Mouse (Mus musculus) spleen, adult 18-20 months (tissue): ENCODE measurements around the gene Ushbp1.

ENCODE experiments used
- DNase-seq, 2 experiments: peaks; one replicate each; pipeline ENCODE4 v3.0.0; 2022; ENCODE audit warnings: mixed read lengths in 2 of 2

Gene Ushbp1

DNA sequence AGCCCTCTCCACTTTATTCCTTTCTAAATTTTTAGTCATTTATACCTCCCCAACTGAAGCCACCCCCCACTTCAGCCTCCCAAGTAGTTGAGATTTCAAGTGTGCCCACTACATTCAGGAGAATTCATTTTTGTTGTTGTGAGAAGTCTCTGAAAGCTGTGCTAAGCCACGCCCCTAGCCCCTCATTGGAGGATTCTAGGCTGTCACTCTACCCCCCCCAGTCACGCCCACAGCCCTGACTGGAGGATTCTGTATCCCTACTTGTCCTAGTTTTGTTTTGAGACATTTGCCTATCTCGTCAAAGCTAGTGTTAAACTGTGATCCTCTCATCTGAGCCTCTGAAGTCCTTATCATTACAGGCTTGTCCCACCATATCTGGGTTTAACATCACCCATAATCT is 2.7 kb downstream of the Ushbp1 start:
- peak in 1 of 2 experiments; percentile 5 for DNase-seq

DNA sequence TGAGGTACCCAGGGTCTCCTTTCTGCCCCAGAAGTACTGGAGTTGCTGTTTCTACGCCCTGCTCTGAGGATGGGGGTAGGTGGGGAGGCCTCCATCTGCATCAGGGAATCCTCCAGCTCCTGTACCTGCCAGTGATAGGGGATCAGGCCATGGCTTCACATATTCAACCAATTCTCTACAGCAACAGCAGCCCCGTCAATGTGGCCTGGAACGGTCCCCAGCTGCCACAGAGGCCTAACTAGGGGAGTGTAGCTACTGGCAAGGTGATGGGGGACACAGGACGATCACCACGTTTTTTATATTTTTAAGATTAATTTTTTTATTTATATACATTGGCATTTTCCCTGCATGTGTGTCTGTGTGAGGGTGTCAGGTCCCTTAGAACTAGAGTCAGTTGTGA is 3.2 kb downstream of the Ushbp1 start:
- peak in 1 of 2 experiments; percentile 1 for DNase-seq

DNA sequence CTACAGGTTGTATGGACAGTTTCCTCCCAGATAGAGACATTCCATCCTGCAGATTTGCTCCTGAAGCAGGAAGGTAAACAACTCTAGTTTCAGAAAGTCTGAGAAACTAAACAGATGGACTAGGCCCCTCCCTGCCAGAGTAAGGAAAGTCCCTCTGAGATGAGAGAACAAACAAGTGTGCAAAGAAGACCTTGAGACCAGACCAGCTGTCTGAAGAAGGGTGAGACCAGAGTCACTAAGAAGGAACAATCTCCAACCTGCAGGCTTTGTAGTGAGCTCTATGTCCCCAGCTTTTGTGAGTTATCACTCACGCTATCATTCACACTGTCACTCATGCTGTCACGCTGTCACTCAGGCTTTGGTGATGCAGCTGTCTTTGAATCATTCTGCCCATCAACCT is 3.9 kb downstream of the Ushbp1 start:
- peak in 1 of 2 experiments; percentile 1 for DNase-seq

DNA sequence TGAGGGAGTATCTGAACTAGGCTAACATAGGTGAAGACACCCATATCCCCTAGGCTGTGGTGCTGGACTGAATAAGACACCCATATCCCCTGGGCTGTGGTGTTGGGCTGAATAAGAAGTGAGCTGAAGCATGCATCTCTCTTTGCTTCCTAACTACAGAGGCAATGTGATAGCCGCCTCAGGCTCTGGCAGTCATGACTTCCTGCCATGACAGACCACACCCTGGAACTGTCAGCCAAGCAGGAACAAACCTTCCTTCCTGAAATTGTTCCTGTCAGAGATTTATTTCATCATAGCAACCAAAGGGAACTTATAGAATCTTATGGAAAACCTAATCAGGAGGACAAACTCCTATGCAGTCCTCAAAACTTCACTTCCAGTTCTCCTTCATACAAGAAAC is 7.3 kb downstream of the Ushbp1 start:
- DNase-seq = no peak

DNA sequence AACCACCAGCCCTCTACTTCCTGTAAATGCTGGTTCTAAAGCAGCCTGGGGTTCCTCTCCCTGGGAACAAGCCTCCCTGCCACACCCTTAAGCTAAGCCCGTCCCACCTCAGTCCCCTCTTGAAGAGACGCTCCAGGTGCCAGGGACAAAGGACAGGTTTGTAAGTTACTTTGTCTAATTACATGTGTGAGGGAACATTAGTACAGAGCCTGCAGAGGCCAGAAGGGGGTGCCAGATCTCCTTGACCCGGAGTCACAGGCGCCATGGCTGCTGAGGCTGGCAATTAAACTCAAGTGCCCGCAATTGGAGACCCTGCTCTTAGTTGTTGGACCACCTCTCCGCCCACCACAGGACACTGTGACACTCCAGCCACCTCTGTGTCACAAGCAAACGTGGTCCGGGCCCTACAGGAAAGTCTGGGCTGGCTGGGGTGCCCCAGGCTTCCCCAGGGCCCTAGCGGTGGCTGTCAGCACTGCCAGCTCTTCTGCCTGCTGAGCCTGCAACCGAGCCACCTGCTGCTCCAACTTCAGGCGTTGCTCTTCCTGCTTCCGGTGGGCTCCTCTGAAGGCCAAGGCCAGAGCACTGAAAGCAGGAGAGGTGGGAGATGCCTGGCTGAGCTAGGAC is 10.3 kb downstream of the Ushbp1 start:
- DNase-seq = no peak

DNA sequence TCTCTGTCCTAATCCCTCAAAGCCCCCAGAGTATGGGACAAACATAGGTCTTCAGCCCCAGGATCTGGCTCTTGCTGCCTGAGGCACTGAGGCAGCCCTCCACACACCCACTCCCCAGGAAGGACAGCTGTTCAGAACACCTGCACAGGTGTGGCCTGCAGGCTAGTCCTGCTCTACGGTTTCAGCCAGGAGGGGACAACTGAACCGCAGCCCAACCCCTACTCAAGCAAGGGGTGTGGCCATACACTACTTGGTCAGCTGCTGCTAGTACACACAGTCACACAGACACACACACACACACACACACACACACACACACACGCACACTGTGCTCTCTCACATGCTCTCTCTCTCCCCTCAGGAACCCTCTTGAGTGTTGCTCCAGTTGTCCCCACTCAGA is 11.7 kb downstream of the Ushbp1 start:
- no peak for DNase-seq

DNA sequence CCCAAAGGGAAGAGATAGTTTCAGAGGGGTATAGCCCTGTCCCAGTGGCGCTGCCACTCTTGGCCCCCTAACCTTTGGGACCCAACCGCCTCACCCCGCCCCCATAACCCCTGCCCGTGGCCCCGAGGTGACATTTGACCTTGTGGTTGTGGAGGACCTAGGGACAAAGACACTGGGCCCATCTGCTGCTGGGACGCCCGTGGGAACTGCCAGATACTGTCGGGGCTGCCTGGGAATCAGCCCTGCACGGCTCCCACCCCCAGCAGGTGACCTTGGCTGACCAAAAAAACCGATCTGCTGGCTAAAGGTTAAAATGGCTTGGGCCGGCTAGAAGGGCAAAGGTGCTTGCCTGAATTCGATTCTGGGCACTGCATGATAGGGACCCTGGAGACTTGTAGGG is 12.2 kb downstream of the Ushbp1 start:
- DNase-seq = no peak

DNA sequence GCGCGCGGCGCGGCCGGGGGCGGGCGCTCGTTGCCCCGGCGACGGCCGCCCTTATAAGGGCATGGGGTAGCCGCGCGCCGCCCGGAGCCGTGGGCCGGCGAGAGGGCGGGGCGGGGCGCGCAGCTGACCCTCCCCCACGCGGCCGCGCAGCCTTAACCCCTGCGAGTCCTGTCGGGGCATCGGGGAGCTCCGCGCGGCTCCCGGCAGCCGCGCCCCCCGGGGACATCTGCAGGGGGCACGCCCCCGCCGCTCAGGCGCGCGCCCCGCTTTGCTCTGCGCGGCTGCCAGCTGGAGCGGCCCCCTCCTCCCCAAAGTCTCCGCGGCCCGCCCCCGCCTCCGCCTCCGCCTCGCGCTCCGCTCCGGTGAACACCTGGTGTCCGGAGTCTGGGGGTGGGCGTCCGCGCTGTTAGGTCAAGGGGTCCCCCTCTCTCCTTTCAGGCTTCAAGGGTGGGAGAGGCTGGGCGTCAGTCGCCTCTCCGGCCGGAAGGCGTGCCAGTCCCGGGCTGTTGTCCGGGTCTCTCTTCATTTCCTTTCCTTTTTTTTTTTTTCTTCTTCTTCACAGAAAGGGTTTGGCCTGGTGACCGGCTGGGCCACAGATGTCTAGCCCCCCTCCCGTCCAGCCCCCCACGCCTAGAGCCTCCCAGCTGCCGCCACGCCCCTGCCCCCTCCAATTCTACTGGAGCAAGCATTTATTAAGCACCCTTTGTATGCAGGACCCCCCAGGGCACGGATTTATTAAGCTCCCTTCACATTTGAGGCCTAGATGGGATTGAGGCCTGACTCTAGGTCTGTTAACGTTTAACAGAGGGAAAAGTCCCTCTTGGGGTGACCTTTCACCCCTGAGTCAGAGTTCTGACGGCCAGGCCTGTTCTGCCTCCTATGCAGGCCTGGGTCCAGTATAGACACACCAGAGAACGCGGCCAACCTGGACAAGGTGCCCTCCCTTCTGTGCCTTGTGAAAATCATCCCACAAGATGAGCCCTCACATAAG is 13.3 kb downstream of the Ushbp1 start:
- DNase-seq = peak; percentile 82 to 85

DNA sequence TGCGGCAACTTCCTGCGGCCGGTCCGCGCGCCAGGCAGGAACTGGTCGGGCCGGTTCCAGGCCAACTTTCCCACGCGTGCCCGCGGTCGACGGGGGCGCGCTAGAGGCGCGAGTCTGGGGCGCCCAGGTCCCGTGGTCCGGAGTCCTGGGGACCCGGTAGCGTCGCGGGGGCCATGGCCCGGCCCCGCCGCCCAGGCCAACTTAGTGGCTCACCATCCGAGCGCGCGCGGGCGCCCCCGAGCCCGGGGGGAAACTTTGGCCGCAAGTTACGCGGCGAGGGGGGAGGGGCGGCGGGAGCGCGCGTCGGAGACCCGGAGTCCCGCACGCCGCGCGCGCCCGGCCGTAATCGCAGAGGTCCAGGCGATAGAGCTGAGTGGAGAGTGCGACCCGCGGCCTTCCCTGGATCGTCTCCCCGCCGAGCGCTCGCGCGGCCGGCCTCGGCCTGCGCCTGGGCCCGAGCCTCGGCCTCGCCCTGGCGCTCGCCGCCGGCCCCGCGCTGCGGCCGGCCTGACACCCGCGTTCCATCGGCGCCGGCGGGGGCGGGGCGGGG is 14.1 kb downstream of the Ushbp1 start, which contains the start of gene Nr2f6:
Gene Nr2f6 (minus strand): TSS at position 540 of the 550 bp plus-strand sequence.
- DNase-seq = peak; percentile 46 to 59

DNA sequence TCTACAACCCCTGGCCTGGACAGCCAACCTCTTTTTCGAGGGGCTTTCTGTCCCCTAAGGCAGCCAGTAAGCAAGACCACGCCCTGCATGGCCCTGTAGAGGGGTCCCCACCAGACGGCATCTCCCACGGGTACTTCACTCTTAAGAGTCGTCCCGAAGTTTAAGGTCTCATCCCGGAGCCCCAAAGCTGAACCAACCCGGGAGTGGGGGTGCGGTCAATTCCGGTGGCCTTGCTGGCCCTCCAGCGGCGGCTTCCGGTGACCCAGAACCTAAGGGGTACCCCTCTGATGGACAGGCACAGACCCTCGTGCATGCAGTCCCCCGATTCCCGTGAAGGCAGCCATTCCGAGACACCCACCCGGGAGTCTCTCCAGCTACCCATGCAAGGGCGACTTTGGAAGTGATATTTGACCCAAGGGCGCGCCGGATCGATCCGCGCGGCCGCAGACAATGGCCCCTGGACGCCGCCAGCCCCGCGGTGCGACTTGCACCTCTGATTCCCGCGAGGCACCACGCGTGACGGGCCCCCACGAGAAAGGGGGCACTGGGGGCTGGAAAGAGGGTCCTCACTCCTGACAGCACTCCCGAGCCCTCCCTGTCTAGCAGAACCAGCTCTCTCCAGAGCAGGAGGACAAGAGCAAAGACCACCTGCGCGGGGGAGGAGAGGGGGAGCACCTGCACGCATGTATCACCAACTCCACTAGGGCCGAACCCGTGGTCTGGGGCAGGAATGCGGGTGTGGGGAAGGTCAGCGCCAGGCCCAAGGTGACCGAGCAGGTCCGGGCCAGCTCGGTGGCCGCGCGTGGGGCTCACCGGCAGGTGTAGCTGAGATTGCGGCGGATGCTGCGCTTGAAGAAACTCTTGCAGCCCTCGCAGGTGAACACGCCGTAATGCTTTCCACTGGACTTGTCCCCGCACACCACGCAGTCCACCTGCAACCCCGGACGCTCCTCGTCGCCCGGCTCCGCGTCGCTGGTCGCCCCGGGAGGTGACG is 15.1 kb downstream of the Ushbp1 start:
- DNase-seq = no peak

DNA sequence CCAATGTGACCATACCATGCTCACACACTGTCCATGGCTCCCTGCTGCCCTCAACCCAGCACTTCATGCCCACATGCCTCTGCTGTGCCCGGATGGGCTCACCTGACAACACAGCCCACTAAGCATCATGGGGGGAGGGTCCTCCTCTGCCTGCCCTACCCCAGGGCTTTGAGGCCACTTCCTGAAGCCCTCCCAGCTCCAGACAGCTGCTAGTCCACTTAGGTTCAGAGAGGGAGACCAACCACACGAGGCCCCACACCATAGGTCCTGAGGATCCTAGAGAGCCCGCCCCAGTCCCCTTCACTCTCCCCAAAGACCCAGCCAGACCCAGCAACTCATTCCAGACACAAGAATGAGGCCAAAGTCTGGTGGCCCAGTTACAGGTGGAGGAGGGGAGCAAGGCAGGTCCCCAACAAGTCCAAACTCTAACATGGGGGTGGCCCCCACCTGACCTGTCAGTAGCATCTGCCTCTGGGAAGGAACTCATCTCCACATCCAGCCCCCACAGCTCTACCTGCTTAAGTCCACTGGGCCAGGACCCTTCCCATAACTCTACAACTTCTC is 16.0 kb downstream of the Ushbp1 start:
- no peak for DNase-seq

DNA sequence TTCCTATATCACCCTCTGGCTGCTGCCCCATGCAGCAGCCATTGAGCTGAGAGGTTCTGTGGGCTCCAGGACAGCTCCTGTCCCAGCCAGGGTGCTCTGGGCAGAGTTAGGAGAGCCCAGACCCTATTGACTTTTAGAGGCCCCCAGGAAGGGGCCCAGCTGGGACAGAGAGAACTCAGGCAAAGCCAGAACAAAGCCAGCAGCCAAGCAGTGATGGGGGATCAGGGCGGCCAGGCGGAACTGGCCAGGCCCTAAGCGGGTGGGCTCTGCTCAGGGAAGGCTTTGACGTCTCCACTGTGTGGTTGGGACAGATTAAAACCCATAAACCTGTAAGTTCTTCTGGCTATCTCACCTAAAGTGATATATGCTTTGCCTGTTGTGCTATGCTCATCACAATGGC is 16.6 kb downstream of the Ushbp1 start:
- no peak for DNase-seq

DNA sequence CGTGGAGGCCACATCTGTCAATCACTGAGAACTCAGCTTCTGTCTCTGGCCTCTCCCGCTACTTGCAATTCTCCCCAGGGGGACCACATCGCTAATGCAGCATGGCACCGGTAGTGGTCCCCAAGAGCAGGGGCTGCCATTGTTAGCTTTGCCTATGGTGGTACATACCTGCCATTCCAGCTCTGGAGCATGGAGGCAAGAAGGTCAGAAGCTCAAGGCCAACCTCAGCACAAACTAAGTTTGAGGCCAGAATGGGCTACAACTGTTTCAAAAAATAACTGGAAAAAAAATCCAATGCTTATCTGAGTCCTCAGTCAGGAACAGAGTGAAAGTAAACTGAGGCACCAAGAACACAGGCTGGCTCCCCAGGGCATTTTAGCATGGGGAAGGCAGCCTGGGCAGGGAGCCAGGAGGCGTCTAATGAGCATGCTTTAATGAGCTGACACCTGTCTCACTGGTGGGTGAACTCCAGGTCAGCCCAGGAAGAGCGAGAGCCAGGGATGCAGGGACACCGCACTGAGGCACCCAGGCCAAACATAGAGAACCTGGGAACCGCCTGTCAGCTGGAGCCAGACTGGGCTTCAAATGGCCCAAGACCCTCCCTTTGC is 19.1 kb downstream of the Ushbp1 start:
- no peak for DNase-seq

DNA sequence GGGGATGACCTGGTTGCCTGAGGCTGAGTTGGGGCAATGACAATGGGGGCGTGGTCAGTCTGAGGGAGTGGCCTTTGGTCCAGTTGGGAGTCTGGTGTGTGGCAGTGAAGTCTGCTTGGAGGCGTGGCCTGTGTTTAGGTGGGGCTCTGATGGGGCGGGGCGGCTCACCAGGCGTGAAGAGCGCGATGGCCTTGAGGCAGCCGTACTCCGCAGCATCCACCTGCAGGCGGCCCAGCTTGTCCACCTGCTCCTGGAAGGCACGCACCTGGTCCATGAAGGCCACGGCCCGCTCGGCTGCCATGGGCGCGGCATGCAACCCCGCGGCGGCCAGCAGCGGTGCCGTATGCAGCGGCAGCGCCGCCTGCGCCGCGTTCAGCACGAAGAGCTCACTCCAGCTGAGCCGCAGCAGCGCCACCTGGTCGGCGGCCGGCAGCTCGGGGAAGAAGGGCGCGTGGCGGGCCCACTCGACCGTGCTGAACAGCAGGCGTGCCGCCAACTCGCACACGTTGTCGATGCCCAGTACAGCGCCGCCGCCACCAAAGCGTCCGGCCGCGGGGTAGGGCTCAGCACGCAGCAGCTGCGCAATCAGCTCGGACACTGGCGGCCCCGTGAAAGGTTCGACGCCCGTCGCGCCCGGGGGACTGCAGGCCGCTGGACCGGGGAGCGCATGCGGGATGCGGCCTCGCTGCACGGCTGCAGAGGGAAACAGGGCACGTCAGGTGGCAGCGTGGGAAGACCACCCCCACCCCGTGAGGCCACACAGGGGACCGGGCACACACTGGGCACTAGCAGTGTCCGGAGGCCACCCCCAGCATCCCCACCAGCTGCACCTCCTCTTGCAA is 19.8 kb downstream of the Ushbp1 start:
- peak; percentile 59 to 66 for DNase-seq

DNA sequence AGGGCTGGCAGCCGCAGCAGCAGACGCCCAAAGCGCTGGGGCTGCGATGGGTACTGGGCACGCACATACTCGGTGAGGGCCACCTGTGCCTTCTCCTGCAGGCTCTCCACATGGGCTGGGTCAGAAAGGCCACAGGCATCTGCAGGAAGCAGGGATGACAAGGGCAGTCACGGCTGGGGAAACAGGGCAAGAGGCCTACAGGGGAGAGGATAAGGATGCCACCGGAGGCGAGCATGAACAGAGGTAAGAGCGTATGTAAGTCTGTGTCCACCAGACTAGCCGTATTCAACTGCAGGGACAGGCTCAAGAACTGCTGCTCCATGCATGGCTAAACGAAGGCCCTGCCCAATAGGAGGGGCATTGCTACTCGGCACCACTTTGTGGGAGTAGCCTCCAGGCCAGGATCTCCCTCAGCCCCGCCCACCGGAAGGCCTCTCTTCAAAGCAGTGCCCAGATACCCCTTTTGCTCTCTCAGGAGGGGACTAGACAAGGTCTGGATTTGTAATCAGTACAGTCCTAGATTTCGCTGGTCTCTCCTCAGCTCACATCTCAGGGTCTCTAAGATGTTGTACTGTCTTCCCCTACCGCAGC is 20.9 kb downstream of the Ushbp1 start:
- DNase-seq = no peak

DNA sequence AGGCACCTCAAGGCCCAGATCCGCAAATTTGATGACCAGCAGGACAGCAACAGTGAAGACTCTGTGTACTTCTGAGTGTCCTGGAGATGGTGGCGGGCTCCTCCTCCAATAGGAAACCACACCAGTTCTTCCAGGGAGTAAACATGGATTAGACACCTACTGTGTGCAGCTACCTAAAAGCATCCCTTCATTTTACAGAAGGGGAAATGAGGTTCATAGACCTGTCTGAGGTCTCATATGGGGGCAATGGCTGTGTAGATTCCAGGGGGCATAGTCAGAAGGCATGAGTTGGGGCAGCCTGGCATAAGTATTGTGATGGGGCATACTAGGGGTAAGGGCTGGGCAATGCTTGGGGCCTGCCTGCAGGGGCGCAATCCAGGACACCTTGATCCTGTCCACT is 22.6 kb downstream of the Ushbp1 start:
- no peak for DNase-seq

DNA sequence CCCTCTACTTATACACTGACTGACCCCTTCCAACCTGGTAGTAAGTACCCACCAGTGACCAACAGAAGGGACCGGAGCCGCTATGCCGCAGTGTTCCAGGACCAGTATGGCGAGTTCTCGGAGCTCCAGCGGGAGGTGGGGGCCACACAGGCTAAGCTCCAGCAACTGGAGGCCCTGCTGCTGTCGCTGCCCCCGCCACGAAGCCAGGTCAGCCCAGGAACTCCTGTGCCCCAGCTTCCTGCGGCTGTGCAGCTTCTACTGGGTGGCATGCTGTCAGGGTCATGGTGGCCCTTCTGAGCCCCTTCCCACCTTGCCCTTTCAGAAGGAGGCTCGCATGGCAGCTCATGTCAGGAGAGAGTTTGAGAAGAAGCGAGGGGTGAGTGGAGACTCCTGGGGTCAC is 23.2 kb downstream of the Ushbp1 start:
- no peak for DNase-seq

DNA sequence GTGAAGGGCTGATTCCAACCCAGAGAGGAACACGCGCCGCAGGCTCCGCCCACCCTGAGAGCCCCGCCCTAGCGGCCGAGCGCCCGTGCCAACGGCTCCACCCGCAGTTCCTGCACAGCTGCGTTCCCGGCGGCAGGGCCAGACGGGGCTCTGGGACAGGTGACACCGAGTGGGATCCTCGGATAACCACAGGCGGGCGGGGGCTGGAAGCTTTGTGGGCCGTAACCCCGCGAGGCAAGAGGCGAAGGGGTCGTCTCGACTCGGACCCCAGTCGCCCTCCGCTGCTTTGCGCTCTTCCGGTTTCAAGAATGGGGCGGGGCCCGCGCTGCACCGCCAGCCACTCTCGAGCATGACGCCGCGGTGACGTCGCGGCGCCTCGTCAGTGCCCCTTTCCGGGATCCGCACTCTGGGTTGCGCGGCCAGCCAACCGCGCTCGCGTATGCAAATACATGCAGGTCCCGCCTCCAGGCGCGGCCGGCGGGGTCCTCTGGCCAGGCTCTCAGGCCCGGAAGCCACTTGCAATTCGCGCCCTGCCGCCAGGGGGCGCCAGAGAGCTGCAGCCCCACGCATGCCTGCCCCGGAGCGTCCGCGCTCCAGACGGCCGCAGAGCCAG is 24.3 kb downstream of the Ushbp1 start, which contains the start of gene Ocel1:
Gene Ocel1 (plus strand): TSS at position 63 of the 613 bp plus-strand sequence.
- peak; percentile 97 for DNase-seq

DNA sequence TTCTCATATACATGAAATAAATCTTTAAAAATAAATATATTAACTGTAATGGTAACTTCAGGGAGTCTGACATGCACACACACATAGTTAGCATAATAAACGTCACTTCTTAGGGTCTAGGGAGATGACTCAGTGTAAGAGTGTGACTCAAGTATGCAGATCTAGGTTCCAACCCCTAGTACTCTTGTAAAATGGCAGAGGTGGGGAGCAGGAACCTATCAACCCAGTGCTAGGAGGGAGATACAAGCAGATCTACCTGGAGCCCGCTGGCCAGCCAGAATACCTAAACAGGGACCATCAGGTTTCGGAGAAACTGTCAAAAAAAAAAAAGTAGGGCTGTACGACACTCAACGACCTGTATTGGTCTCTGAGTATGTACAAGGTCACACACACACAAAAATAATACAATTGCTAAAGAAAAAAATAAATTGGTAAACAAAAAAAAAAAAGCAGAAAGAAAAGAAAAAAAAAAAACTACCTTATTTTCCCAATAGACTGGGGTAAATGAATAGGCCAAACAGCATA is 24.8 kb downstream of the Ushbp1 start:
- DNase-seq = no peak
